Mouse (Mus musculus): ENCODE results near the gene Tenm3. TPM values are rescaled to one million over a fixed set of nuclear protein-coding genes. Genes with fewer than 3 reads are reported as not detected.
A peak's percentile ranks its signal among the peaks of the same experiment; 100 is the strongest.

Gene Tenm3
- polyA plus RNA-seq, 1 experiment from 2014 or later: 18.2 TPM

DNA sequence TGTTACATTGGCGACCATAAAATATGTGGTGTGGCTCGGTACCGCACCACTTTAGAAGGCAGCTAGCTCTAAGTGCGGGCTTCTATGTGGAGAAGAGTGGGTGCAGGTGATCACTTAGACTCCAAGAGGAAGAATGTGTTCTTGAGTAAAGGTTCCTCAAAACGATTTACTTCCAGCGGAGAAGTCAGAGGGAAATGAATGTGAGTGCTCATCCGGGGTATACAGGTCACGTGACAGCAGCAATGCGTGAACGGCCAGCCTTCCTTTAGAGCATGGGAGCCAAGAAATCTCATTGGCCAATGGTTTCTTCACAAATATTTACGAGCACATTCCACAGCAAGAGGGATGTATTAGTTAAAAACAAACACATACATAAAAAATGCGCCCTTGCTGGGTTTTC lies 404.3 kb downstream of the Tenm3 start:
- H3K36me3 ChIP-seq (ENCODE audit: control insufficient read depth, insufficient read depth, low read length): no peaks in the 10 kb centered on the region
- H3K27me3 ChIP-seq (ENCODE audit: control insufficient read depth, insufficient read depth, low read length): no peaks in the 10 kb centered on the region
- no peak overlapping the region for H3K4me2 ChIP-seq
- no peak for ATAC-seq (replicated peaks; ENCODE audit: insufficient number of reproducible peaks, low FRiP score, low TSS enrichment)
- no peak overlapping the region for H3K27ac ChIP-seq (ENCODE audit: low read depth, low read length)
- H3K4me1 ChIP-seq (ENCODE audit: control insufficient read depth, insufficient read depth, low read length): peaks cover 8% of the 10 kb centered on the region; the same call in 1 of the 2 replicates
- no peak overlapping the region for H3K4me3 ChIP-seq (ENCODE audit: low read depth, low read length)
- 89% methylated on average over 12 of the region's 12 CpGs for WGBS (ENCODE audit: insufficient replicate concordance)
- no peak overlapping the region for H3K9ac ChIP-seq (ENCODE audit: low read depth, low read length)
- H3K9me3 ChIP-seq (replicated peaks; ENCODE audit: control insufficient read depth, low read length): no peaks in the 10 kb centered on the region

DNA sequence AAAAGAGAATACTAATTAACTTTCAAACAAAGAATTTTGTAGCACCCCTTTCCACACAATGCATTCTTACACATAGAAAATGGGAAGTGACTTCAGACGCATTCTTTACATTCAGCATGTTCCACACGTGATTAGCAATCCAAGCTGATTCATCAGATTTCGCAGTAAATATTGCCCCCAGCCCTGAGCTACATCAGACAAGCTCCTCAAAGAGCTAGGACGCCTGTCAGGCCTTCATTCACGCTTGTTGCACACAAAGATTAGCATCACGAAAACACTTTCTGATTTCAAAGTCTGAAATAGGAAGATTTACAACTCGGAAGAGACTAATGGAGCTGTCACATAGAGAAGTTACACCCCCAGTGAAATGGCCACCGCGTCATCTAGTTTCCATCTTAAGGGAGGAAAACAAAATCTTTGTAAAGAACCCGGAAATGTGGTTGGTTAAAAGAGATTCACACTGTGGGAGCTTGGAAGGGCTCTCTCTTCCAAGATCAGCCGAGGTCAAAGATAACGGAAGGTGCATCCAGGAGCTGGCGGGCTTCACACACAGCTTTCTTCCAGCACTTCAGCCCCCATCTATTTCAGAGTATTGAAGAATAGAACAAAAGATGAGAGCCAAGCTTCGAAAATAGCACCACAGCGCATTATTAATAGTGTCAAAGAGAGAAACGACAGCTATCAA lies 406.1 kb downstream of the Tenm3 start:
- H3K9me3 ChIP-seq (replicated peaks; ENCODE audit: control insufficient read depth, low read length): no peaks in the 10 kb centered on the region
- peak overlapping the region; percentile 45 for H3K4me2 ChIP-seq
- no peak overlapping the region for H3K9ac ChIP-seq (ENCODE audit: low read depth, low read length)
- H3K4me1 ChIP-seq (ENCODE audit: control insufficient read depth, insufficient read depth, low read length): peaks cover 8% of the 10 kb centered on the region; the same call in 1 of the 2 replicates
- no peak for ATAC-seq (replicated peaks; ENCODE audit: insufficient number of reproducible peaks, low FRiP score, low TSS enrichment)
- no peaks in the 10 kb centered on the region for H3K27me3 ChIP-seq (ENCODE audit: control insufficient read depth, insufficient read depth, low read length)
- no peak overlapping the region for H3K27ac ChIP-seq (ENCODE audit: low read depth, low read length)
- H3K36me3 ChIP-seq (ENCODE audit: control insufficient read depth, insufficient read depth, low read length): no peaks in the 10 kb centered on the region
- H3K4me3 ChIP-seq (ENCODE audit: low read depth, low read length): no peak overlapping the region
- WGBS (ENCODE audit: insufficient replicate concordance): 50% methylated on average over 16 of the region's 16 CpGs

DNA sequence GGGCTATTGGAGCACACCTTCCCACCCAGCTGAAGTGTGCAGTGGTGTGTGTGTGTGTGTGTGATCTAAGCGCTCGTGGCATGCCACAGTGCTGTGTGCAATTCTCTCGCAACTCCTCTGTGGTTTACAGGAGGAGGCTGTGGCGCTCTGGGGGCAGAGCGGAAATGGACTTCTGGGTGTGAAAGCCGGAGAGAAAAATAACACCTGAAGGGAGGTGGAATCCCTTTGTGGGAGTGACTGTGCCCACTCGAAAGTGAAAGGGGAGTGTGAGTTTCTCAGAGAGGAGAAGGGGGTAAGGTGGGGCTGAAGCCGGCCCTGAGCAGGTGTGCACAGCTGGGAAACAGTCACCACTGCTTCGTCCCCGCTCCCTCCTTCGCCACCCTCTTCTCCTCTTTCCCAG lies 418.6 kb downstream of the Tenm3 start:
- Histone ChIP-seq H3K9me3 (replicated peaks; ENCODE audit: control insufficient read depth, low read length) (no peaks in the 10 kb centered on the region; the same call in 1 of the 2 replicates), H3K4me2 (no peak overlapping the region), H3K27ac (ENCODE audit: low read depth, low read length) (no peak overlapping the region), H3K4me3 (ENCODE audit: low read depth, low read length) (no peak overlapping the region), H3K9ac (ENCODE audit: low read depth, low read length) (no peak overlapping the region), H3K36me3 (ENCODE audit: control insufficient read depth, insufficient read depth, low read length) (peaks cover 2% of the 10 kb centered on the region; the same call in 1 of the 2 replicates), H3K4me1 (ENCODE audit: control insufficient read depth, insufficient read depth, low read length) (no peaks in the 10 kb centered on the region), H3K27me3 (ENCODE audit: control insufficient read depth, insufficient read depth, low read length) (no peaks in the 10 kb centered on the region)
- 76% methylated on average over 11 of the region's 11 CpGs for WGBS (ENCODE audit: insufficient replicate concordance)
- ATAC-seq (replicated peaks; ENCODE audit: insufficient number of reproducible peaks, low FRiP score, low TSS enrichment): no peak

DNA sequence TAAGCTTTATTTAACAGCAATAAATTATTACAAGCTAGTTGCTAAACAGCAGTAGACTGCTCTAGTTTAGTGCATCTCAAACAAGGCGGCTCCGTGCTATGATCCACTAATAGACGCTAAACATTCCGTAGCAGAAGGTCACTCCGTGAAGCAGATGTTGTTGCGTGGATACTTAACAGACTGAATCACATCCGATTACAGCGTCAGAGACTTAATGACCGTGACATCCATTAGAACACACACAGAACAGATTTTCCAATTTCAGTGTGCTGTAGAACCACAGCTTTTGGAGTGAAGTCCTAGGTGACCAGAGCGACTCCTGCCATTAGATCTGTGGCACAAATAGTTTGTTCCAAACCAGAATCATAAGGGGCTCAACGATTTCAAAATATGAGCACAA lies 426.0 kb downstream of the Tenm3 start:
- WGBS (ENCODE audit: insufficient replicate concordance): 78% methylated on average over 11 of the region's 11 CpGs
- Histone ChIP-seq H3K27me3 (ENCODE audit: control insufficient read depth, insufficient read depth, low read length) (no peaks in the 10 kb centered on the region), H3K4me2 (no peak overlapping the region), H3K9ac (ENCODE audit: low read depth, low read length) (no peak overlapping the region), H3K4me1 (ENCODE audit: control insufficient read depth, insufficient read depth, low read length) (no peaks in the 10 kb centered on the region), H3K9me3 (replicated peaks; ENCODE audit: control insufficient read depth, low read length) (no peaks in the 10 kb centered on the region; the same call in 1 of the 2 replicates), H3K4me3 (ENCODE audit: low read depth, low read length) (no peak overlapping the region), H3K36me3 (ENCODE audit: control insufficient read depth, insufficient read depth, low read length) (peaks cover 6% of the 10 kb centered on the region; the same call in 1 of the 2 replicates), H3K27ac (ENCODE audit: low read depth, low read length) (no peak overlapping the region)
- ATAC-seq (replicated peaks; ENCODE audit: insufficient number of reproducible peaks, low FRiP score, low TSS enrichment): no peak

DNA sequence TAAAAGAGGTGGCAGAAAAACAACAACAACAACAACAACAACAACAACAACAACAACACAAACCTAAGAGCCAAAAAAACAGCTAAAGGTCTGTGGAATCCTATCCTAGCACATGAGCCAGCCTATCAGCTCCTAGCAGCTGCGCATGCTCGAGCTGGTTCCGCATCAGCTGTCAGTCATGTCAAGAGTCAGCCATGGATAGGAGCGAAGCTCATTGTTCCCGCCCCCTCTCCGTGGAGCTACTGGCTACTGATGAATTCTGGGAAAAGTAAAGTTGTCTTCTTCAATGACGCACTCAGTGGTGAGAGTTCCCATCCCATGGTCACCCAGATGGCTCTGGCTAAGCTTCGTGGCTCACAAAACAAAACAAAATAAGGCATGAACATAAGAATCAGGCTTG lies 432.8 kb downstream of the Tenm3 start:
- H3K4me3 ChIP-seq (ENCODE audit: low read depth, low read length): no peak overlapping the region
- ATAC-seq (replicated peaks; ENCODE audit: insufficient number of reproducible peaks, low FRiP score, low TSS enrichment): no peak
- H3K4me1 ChIP-seq (ENCODE audit: control insufficient read depth, insufficient read depth, low read length): no peaks in the 10 kb centered on the region
- H3K9ac ChIP-seq (ENCODE audit: low read depth, low read length): no peak overlapping the region
- H3K27me3 ChIP-seq (ENCODE audit: control insufficient read depth, insufficient read depth, low read length): no peaks in the 10 kb centered on the region
- no peak overlapping the region for H3K27ac ChIP-seq (ENCODE audit: low read depth, low read length)
- no peak overlapping the region for H3K4me2 ChIP-seq
- 94% methylated on average over 8 of the region's 8 CpGs for WGBS (ENCODE audit: insufficient replicate concordance)
- peaks cover 3% of the 10 kb centered on the region; the same call in 1 of the 2 replicates for H3K36me3 ChIP-seq (ENCODE audit: control insufficient read depth, insufficient read depth, low read length)
- H3K9me3 ChIP-seq (replicated peaks; ENCODE audit: control insufficient read depth, low read length): peaks cover 2% of the 10 kb centered on the region; the same call in 1 of the 2 replicates

DNA sequence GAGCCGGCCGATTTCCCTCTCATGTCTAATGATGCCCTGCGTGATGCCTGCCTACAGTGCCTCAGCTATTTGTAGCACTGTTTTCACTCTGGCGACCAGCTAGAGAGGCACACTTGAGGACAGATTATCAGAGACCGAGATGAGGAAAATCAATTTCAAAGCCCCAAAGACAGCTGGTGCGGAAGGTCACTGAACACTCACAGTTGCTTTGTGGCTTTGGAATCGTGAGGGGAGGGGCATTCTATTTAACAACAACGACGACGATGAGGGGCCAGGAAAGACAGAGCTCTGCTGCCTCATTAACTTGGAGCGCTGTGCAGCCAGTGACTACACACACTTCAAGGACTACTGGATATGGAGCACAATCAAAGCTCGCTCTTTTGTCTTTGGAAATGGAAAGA lies 443.2 kb downstream of the Tenm3 start:
- Histone ChIP-seq H3K36me3 (ENCODE audit: control insufficient read depth, insufficient read depth, low read length) (no peaks in the 10 kb centered on the region), H3K4me3 (ENCODE audit: low read depth, low read length) (peak overlapping the region; percentile 10; the same call in 1 of the 2 replicates), H3K27me3 (ENCODE audit: control insufficient read depth, insufficient read depth, low read length) (no peaks in the 10 kb centered on the region), H3K4me1 (ENCODE audit: control insufficient read depth, insufficient read depth, low read length) (peaks cover 3% of the 10 kb centered on the region), H3K9me3 (replicated peaks; ENCODE audit: control insufficient read depth, low read length) (no peaks in the 10 kb centered on the region), H3K9ac (ENCODE audit: low read depth, low read length) (no peak overlapping the region), H3K27ac (ENCODE audit: low read depth, low read length) (peak overlapping the region; percentile 10; the same call in 1 of the 2 replicates), H3K4me2 (peak overlapping the region; percentile 39)
- WGBS (ENCODE audit: insufficient replicate concordance): 52% methylated on average over 12 of the region's 12 CpGs
- ATAC-seq (replicated peaks; ENCODE audit: insufficient number of reproducible peaks, low FRiP score, low TSS enrichment): no peak

DNA sequence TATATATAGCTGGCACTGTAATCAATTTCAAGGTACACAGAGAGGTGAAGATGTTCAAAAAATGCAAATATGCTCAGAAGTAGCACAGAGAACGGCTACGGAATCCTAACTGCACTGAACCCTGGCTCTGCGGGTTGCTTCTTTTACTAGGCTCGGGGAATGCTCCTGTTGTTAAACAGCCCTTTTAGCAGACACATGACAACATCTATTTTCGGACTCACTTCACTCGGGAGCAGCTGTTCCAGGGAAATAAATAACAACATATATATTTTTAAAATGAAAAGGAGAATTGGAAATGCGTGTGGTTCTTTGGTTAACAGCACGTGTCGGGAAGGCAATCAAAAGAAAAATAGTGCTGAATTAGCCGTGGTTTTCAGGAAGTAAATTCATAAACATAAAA lies 457.9 kb downstream of the Tenm3 start:
- Histone ChIP-seq H3K9ac (ENCODE audit: low read depth, low read length) (no peak overlapping the region), H3K27me3 (ENCODE audit: control insufficient read depth, insufficient read depth, low read length) (no peaks in the 10 kb centered on the region), H3K9me3 (replicated peaks; ENCODE audit: control insufficient read depth, low read length) (no peaks in the 10 kb centered on the region), H3K36me3 (ENCODE audit: control insufficient read depth, insufficient read depth, low read length) (no peaks in the 10 kb centered on the region), H3K4me1 (ENCODE audit: control insufficient read depth, insufficient read depth, low read length) (0 out of 2 replicates have a peak, but pooled peaks cover 5% of the 10 kb centered on the region), H3K27ac (ENCODE audit: low read depth, low read length) (no peak overlapping the region), H3K4me2 (0 out of 2 replicates have a peak overlapping the region, but pooled peaks have one; percentile 1), H3K4me3 (ENCODE audit: low read depth, low read length) (no peak overlapping the region)
- 60% methylated on average over 10 of the region's 10 CpGs for WGBS (ENCODE audit: insufficient replicate concordance)
- no peak for ATAC-seq (replicated peaks; ENCODE audit: insufficient number of reproducible peaks, low FRiP score, low TSS enrichment)

DNA sequence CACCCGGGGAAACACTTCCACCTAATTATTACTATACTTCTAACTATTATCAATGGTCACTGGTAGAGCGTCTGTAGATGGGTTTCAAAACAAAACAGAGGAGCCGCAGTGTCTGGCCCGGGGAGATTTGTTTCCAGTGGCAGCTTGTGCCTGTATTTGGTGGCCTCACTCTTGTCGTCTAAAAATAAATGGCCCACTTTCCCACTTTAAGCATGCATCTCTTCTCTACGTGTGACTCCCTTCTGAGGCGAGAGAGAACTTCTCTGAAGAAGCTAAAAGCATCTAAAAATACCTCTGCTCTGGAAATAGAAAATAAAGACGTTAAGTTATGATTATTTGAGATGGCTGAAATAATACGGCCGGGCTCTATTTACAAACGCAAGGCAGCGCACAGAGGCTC lies 463.7 kb downstream of the Tenm3 start:
- Histone ChIP-seq H3K27ac (ENCODE audit: low read depth, low read length) (peak overlapping the region; percentile 78), H3K4me1 (ENCODE audit: control insufficient read depth, insufficient read depth, low read length) (peaks cover 10% of the 10 kb centered on the region; the same call in 1 of the 2 replicates), H3K9me3 (replicated peaks; ENCODE audit: control insufficient read depth, low read length) (no peaks in the 10 kb centered on the region), H3K27me3 (ENCODE audit: control insufficient read depth, insufficient read depth, low read length) (no peaks in the 10 kb centered on the region), H3K9ac (ENCODE audit: low read depth, low read length) (no peak overlapping the region), H3K36me3 (ENCODE audit: control insufficient read depth, insufficient read depth, low read length) (no peaks in the 10 kb centered on the region), H3K4me3 (ENCODE audit: low read depth, low read length) (no peak overlapping the region), H3K4me2 (peak overlapping the region; percentile 42)
- WGBS (ENCODE audit: insufficient replicate concordance): 31% methylated on average over 12 of the region's 12 CpGs
- ATAC-seq (replicated peaks; ENCODE audit: insufficient number of reproducible peaks, low FRiP score, low TSS enrichment): no peak

DNA sequence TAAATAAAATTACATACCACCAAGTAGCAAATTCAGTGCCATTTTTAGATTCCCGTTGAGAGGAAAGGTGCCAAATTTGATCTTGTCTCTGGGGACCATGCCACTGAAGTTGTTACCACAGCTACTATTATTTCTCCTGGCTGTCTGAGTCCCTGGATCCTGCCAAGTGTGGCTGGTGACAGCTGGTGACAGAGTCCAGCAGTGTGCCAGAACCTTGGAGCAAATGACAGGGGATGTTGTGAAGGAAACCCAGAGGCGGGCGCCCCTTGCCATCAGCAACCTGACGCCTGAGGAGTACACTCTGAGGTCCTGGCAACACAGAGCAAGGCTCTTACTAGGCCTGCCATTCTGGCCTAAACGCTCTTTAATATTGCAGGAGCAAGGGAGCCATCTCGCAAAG lies 467.0 kb downstream of the Tenm3 start:
- Histone ChIP-seq H3K27ac (ENCODE audit: low read depth, low read length) (peak overlapping the region; percentile 43; the same call in 1 of the 2 replicates), H3K4me3 (ENCODE audit: low read depth, low read length) (no peak overlapping the region), H3K9me3 (replicated peaks; ENCODE audit: control insufficient read depth, low read length) (no peaks in the 10 kb centered on the region), H3K9ac (ENCODE audit: low read depth, low read length) (no peak overlapping the region), H3K4me1 (ENCODE audit: control insufficient read depth, insufficient read depth, low read length) (peaks cover 10% of the 10 kb centered on the region; the same call in 1 of the 2 replicates), H3K27me3 (ENCODE audit: control insufficient read depth, insufficient read depth, low read length) (no peaks in the 10 kb centered on the region), H3K36me3 (ENCODE audit: control insufficient read depth, insufficient read depth, low read length) (no peaks in the 10 kb centered on the region), H3K4me2 (no peak overlapping the region)
- ATAC-seq (replicated peaks; ENCODE audit: insufficient number of reproducible peaks, low FRiP score, low TSS enrichment): peak; percentile 65
- 30% methylated on average over 6 of the region's 6 CpGs for WGBS (ENCODE audit: insufficient replicate concordance)

Data from heart, embryonic 11.5 days (tissue).